Mouse (Mus musculus): ENCODE results near the gene Hat1. TPM values are rescaled to one million over a fixed set of nuclear protein-coding genes. Genes with fewer than 3 reads are reported as not detected.
"Not testable (repeated sequence)": the region's sequence is repeated elsewhere in the genome, so short reads cannot be mapped to it uniquely, and the experiment has no call there.

Gene Hat1
- polyA plus RNA-seq, 1 experiment from 2014 or later, result 49.9 TPM

GRCm38 (mm10) chr2:71358347-71358746 is 30.4 kb upstream of the Hat1 start:
- H3K27me3 ChIP-seq (ENCODE audit: control insufficient read depth, insufficient read depth, low read length), result no peaks in the 10 kb centered on the region
- WGBS, result 83% methylated on average over 5 of the region's 5 CpGs
- H3K27ac ChIP-seq (replicated peaks), result no peak overlapping the region

GRCm38 (mm10) chr2:71360192-71360591 is 28.6 kb upstream of the Hat1 start:
- no peaks in the 10 kb centered on the region for H3K9me3 ChIP-seq (ENCODE audit: control insufficient read depth, low read length)
- WGBS, result 84% methylated on average over 1 of the region's 1 CpGs
- H3K9ac ChIP-seq (ENCODE audit: low read length), result no peak overlapping the region
- H3K4me2 ChIP-seq (replicated peaks; ENCODE audit: low read depth), result no peak overlapping the region
- DNase-seq (ENCODE audit: low spot score) (no peak), ATAC-seq (ENCODE audit: low FRiP score, low TSS enrichment) (no peak)
- H3K36me3 ChIP-seq (ENCODE audit: control insufficient read depth, insufficient read depth, low read length), result 0 out of 2 replicates have a peak, but pooled peaks cover 3% of the 10 kb centered on the region
- H3K4me3 ChIP-seq (ENCODE audit: low read depth, low read length), result no peak overlapping the region
- H3K27ac ChIP-seq (replicated peaks), result no peak overlapping the region
- no peak for TF ChIP-seq CTCF (IDR thresholded peaks at IDR 0.05; ENCODE audit: low read depth)
- TF ChIP-seq EP300 (optimal IDR thresholded peaks at IDR 0.05), result no peak
- H3K27me3 ChIP-seq (ENCODE audit: control insufficient read depth, insufficient read depth, low read length), result no peaks in the 10 kb centered on the region
- no peaks in the 10 kb centered on the region for H3K4me1 ChIP-seq (replicated peaks; ENCODE audit: control insufficient read depth, insufficient read depth)

More at GRCm38 (mm10) chr2:71358347-71358746, 30.4 kb upstream of the Hat1 start:
- no peak overlapping the region for H3K4me2 ChIP-seq (replicated peaks; ENCODE audit: low read depth)
- no peak for ATAC-seq (ENCODE audit: low FRiP score, low TSS enrichment)
- TF ChIP-seq EP300 (optimal IDR thresholded peaks at IDR 0.05) (no peak), CTCF (IDR thresholded peaks at IDR 0.05; ENCODE audit: low read depth) (no peak)
- H3K4me3 ChIP-seq (ENCODE audit: low read depth, low read length), result no peak overlapping the region
- H3K4me1 ChIP-seq (replicated peaks; ENCODE audit: control insufficient read depth, insufficient read depth), result no peaks in the 10 kb centered on the region
- no peaks in the 10 kb centered on the region for H3K9me3 ChIP-seq (ENCODE audit: control insufficient read depth, low read length)
- 0 out of 2 replicates have a peak, but pooled peaks cover 3% of the 10 kb centered on the region for H3K36me3 ChIP-seq (ENCODE audit: control insufficient read depth, insufficient read depth, low read length)
- H3K9ac ChIP-seq (ENCODE audit: low read length), result no peak overlapping the region
- DNase-seq (ENCODE audit: low spot score), result no peak

GRCm38 (mm10) chr2:71366618-71367124 is 22.1 kb upstream of the Hat1 start:
- H3K27ac ChIP-seq (replicated peaks), result no peak overlapping the region; the same call in 1 of the 2 replicates
- no peaks in the 10 kb centered on the region for H3K27me3 ChIP-seq (ENCODE audit: control insufficient read depth, insufficient read depth, low read length)
- ATAC-seq (ENCODE audit: low FRiP score, low TSS enrichment) (0 out of 2 replicates have a peak, but pooled peaks have one; percentile 10), DNase-seq (ENCODE audit: low spot score) (peak; percentile 14)
- TF ChIP-seq CTCF (IDR thresholded peaks at IDR 0.05; ENCODE audit: low read depth) (no peak), EP300 (optimal IDR thresholded peaks at IDR 0.05) (no peak)
- no peaks in the 10 kb centered on the region for H3K4me1 ChIP-seq (replicated peaks; ENCODE audit: control insufficient read depth, insufficient read depth)
- 5% methylated on average over 9 of the region's 9 CpGs for WGBS
- H3K9me3 ChIP-seq (ENCODE audit: control insufficient read depth, low read length), result no peaks in the 10 kb centered on the region
- no peaks in the 10 kb centered on the region for H3K36me3 ChIP-seq (ENCODE audit: control insufficient read depth, insufficient read depth, low read length)
- peak overlapping the region; percentile 82 for H3K4me2 ChIP-seq (replicated peaks; ENCODE audit: low read depth)
- H3K9ac ChIP-seq (ENCODE audit: low read length), result peak overlapping the region; percentile 76
- peak overlapping the region; percentile 72 for H3K4me3 ChIP-seq (ENCODE audit: low read depth, low read length)

- Histone ChIP-seq H3K9me3 (ENCODE audit: control insufficient read depth, low read length) (no peaks in the 10 kb centered on the region), H3K4me2 (replicated peaks; ENCODE audit: low read depth) (peak within 1 kb of the TSS; percentile 82), H3K27me3 (ENCODE audit: control insufficient read depth, insufficient read depth, low read length) (no peaks in the 10 kb centered on the region), H3K9ac (ENCODE audit: low read length) (peak within 1 kb of the TSS; percentile 76), H3K27ac (replicated peaks) (peak within 1 kb of the TSS; percentile 81), H3K4me1 (replicated peaks; ENCODE audit: control insufficient read depth, insufficient read depth) (no peaks in the 10 kb centered on the region), H3K4me3 (ENCODE audit: low read depth, low read length) (peak within 1 kb of the TSS; percentile 72), H3K36me3 (ENCODE audit: control insufficient read depth, insufficient read depth, low read length) (no peaks in the 10 kb centered on the region)
- DNase-seq (ENCODE audit: low spot score) (peak; percentile 89), ATAC-seq (ENCODE audit: low FRiP score, low TSS enrichment) (peak; percentile 96)
- no peak for TF ChIP-seq EP300 (optimal IDR thresholded peaks at IDR 0.05)
- no peak for TF ChIP-seq CTCF (IDR thresholded peaks at IDR 0.05; ENCODE audit: low read depth)
- WGBS, result under 1% methylated on average over 57 of the region's 57 CpGs
Observed at GRCm38 (mm10) chr2:71367125-71367880, 21.5 kb upstream of the Hat1 start, which contains the start of gene Slc25a12. TSS of gene Slc25a12 (minus strand) at chr2:71367749.

DNA sequence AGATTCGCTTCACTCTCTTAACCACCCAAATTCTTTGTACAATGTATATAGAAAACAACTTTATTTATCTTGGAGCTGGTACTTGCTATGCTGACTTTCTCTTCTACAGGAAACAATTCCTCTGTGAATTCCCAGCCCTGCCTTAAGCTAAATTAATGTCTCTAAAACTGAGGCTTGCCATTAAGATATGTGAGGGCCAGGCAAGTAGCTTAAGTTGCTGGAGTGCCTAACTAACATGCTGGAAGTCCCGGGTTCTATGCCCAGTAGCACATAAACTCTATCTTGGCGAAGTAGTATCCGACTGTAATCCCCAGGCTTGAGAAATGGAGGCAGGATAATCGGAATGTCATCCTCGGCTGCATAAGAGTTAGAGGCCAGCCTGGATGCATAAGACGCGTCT is 20.7 kb upstream of the Hat1 start:
- no peaks in the 10 kb centered on the region for H3K4me1 ChIP-seq (replicated peaks; ENCODE audit: control insufficient read depth, insufficient read depth)
- H3K4me2 ChIP-seq (replicated peaks; ENCODE audit: low read depth), result peak overlapping the region; percentile 9; the same call in 1 of the 2 replicates
- no peaks in the 10 kb centered on the region for H3K27me3 ChIP-seq (ENCODE audit: control insufficient read depth, insufficient read depth, low read length)
- H3K9me3 ChIP-seq (ENCODE audit: control insufficient read depth, low read length), result no peaks in the 10 kb centered on the region
- H3K9ac ChIP-seq (ENCODE audit: low read length), result no peak overlapping the region
- no peak overlapping the region for H3K27ac ChIP-seq (replicated peaks)
- WGBS, result 29% methylated on average over 8 of the region's 8 CpGs
- H3K36me3 ChIP-seq (ENCODE audit: control insufficient read depth, insufficient read depth, low read length), result no peaks in the 10 kb centered on the region
- no peak for DNase-seq (ENCODE audit: low spot score)
- peak; percentile 9; the same call in 1 of the 2 replicates for ATAC-seq (ENCODE audit: low FRiP score, low TSS enrichment)
- no peak for TF ChIP-seq EP300 (optimal IDR thresholded peaks at IDR 0.05)
- TF ChIP-seq CTCF (IDR thresholded peaks at IDR 0.05; ENCODE audit: low read depth), result no peak
- peak overlapping the region; percentile 72 for H3K4me3 ChIP-seq (ENCODE audit: low read depth, low read length)

DNA sequence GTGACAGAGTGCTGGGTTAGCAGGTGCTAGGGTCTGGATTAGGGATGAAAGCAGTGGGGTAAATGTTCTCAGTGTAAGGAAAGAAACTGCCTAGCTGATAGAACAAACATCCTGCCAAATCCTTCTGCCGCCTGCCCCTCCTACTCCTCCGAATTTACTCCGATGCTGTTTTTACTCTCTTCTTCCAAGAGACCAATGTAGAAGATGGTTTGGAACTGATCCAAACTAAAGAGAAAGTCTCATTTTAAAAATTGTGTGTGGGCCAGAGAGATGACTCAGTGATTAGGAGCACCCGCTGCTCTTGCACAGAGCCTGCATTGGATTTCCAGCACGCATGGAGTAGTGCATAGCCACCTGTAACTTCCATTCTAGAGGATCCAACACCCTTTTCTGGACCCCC is 17.0 kb upstream of the Hat1 start:
- Histone ChIP-seq H3K9me3 (ENCODE audit: control insufficient read depth, low read length) (no peaks in the 10 kb centered on the region), H3K27ac (replicated peaks) (no peak overlapping the region), H3K4me3 (ENCODE audit: low read depth, low read length) (no peak overlapping the region), H3K36me3 (ENCODE audit: control insufficient read depth, insufficient read depth, low read length) (no peaks in the 10 kb centered on the region), H3K4me2 (replicated peaks; ENCODE audit: low read depth) (no peak overlapping the region), H3K9ac (ENCODE audit: low read length) (no peak overlapping the region), H3K27me3 (ENCODE audit: control insufficient read depth, insufficient read depth, low read length) (no peaks in the 10 kb centered on the region), H3K4me1 (replicated peaks; ENCODE audit: control insufficient read depth, insufficient read depth) (no peaks in the 10 kb centered on the region)
- no peak for ATAC-seq (ENCODE audit: low FRiP score, low TSS enrichment)
- TF ChIP-seq EP300 (optimal IDR thresholded peaks at IDR 0.05) (no peak), CTCF (IDR thresholded peaks at IDR 0.05; ENCODE audit: low read depth) (no peak)
- WGBS, result 47% methylated on average over 5 of the region's 5 CpGs
- DNase-seq (ENCODE audit: low spot score), result no peak

DNA sequence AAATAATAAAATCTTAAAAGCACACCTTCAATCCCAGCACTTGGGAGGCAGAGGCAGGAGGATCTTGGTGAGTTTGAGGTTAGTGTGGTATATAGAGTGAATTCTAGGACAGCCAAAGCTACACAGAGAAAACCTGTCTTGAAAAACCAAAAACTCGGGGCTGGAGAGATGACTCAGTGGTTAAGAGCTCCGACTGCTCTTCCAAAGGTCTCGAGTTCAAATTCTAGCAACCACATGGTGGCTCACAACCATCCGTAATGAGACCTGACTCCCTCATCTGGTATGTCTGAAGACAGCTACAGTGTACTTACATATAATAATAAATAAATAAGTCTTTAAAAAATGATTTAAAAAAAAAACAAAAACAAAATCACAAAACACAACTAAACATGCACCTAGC is 16.5 kb upstream of the Hat1 start:
- not testable (repeated sequence) for H3K4me2 ChIP-seq (replicated peaks; ENCODE audit: low read depth); H3K9ac ChIP-seq (ENCODE audit: low read length); ATAC-seq (ENCODE audit: low FRiP score, low TSS enrichment); H3K27me3 ChIP-seq (ENCODE audit: control insufficient read depth, insufficient read depth, low read length); H3K4me3 ChIP-seq (ENCODE audit: low read depth, low read length); H3K27ac ChIP-seq (replicated peaks); H3K9me3 ChIP-seq (ENCODE audit: control insufficient read depth, low read length); DNase-seq (ENCODE audit: low spot score); H3K36me3 ChIP-seq (ENCODE audit: control insufficient read depth, insufficient read depth, low read length); H3K4me1 ChIP-seq (replicated peaks; ENCODE audit: control insufficient read depth, insufficient read depth)
- 91% methylated on average over 4 of the region's 4 CpGs for WGBS
